Mouse (Mus musculus): ENCODE measurements around the gene Wdr91. TPM values are rescaled to one million over a fixed set of nuclear protein-coding genes. Genes with fewer than 3 reads are reported as not detected.

Wdr91 gene
- total and polyA plus RNA-seq, 2 experiments from 2014 or later: 14.6 to 37.3 TPM

DNA sequence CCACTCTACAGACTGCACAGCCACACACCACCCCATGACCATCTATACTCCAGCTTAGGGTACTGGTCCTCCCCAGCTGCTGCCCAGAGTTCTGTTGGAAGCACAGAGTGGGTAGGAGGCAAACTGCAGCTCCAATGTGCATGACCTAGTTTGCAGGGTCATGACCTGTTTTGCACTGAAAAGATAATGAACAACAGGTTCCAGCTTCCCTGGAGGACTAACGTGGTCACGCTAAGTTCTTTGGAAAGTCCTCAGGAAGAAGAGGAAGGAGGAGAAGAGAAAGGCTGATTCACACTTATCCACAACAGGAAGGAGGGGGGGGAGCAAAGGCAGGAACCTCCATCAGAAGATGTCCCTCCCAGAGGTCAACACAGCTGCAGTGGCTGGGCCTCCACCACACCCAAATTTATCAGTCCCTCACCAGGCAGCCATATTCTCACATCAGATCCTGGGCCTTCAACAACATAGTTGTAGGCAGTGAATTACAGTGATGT is 3.5 kb downstream of the Wdr91 start:
- no peak for TF ChIP-seq CTCF (IDR thresholded peaks at IDR 0.05; ENCODE audit: low read depth)
- 86% methylated on average over 2 of the region's 2 CpGs for WGBS
- no peak for ATAC-seq

DNA sequence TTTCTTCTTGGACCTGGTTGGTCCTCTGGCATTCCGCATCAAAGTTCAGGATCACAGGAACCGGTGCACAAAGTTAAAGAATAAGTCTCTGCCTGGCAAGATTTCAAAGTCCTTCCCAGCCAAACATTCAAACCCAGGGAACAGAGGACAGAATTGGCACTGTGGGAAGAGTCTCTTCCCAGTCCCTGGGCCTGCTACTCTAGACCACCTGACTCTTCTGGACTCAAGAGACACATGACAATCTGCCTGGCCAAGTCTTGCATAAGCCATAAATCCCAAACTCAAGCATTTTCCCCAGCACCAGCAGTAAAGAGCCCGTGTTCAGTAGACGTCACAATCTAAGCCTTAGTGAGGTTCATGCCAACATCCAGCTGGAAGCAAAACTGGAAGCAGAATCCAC is 4.0 kb downstream of the Wdr91 start:
- Histone ChIP-seq H3K4me2 (ENCODE audit: low read depth) (no peak overlapping the region), H3K9ac (no peak overlapping the region), H3K4me1 (ENCODE audit: insufficient read depth) (peaks cover 13% of the 10 kb centered on the region; the same call in 1 of the 2 replicates), H3K9me3 (ENCODE audit: low read length) (no peaks in the 10 kb centered on the region), H3K36me3 (ENCODE audit: insufficient read depth) (peaks cover 42% of the 10 kb centered on the region), H3K27ac (ENCODE audit: low read depth, low read length) (no peak overlapping the region), H3K27me3 (ENCODE audit: insufficient read depth, low read length) (no peaks in the 10 kb centered on the region), H3K4me3 (ENCODE audit: low read depth, low read length) (no peak overlapping the region)
- no peak for TF ChIP-seq CTCF (IDR thresholded peaks at IDR 0.05; ENCODE audit: low read depth)
- ATAC-seq: no peak
- no peak for DNase-seq
- 78% methylated on average over 4 of the region's 4 CpGs for WGBS

More for the DNA sequence above, 3.5 kb downstream of the Wdr91 start:
- H3K4me2 ChIP-seq (ENCODE audit: low read depth): no peak overlapping the region
- no peak overlapping the region for H3K4me3 ChIP-seq (ENCODE audit: low read depth, low read length)
- no peak for DNase-seq
- peaks cover 13% of the 10 kb centered on the region; the same call in 1 of the 2 replicates for H3K4me1 ChIP-seq (ENCODE audit: insufficient read depth)
- H3K36me3 ChIP-seq (ENCODE audit: insufficient read depth): peaks cover 38% of the 10 kb centered on the region
- H3K9ac ChIP-seq: no peak overlapping the region
- H3K27me3 ChIP-seq (ENCODE audit: insufficient read depth, low read length): no peaks in the 10 kb centered on the region
- H3K9me3 ChIP-seq (ENCODE audit: low read length): no peaks in the 10 kb centered on the region
- no peak overlapping the region for H3K27ac ChIP-seq (ENCODE audit: low read depth, low read length)

DNA sequence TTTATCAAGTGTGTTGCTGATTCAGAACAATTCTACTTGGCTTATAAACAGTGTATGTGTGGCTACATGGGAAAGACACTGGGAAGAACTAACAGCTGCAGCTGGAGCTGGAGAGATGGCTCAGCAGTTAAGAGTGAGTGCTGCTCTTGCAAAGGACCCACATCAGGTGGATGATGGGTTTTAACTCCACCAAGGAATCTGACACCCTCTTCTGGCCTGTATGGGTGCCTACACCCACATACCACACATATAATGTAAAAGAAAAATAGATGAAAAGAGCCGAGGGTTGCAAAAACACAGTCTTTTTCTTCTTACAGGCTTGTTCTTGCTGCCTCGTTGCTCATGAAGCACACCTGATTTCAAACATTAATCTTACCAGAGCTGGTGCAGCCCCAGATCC is 4.6 kb downstream of the Wdr91 start:
- no peak overlapping the region for H3K27ac ChIP-seq (ENCODE audit: low read depth, low read length)
- no peak for TF ChIP-seq CTCF (IDR thresholded peaks at IDR 0.05; ENCODE audit: low read depth)
- no peaks in the 10 kb centered on the region for H3K9me3 ChIP-seq (ENCODE audit: low read length)
- H3K9ac ChIP-seq: no peak overlapping the region
- DNase-seq: no peak
- ATAC-seq: no peak
- no peak overlapping the region for H3K4me2 ChIP-seq (ENCODE audit: low read depth)
- H3K27me3 ChIP-seq (ENCODE audit: insufficient read depth, low read length): no peaks in the 10 kb centered on the region
- WGBS: 77% methylated on average over 2 of the region's 2 CpGs
- H3K4me1 ChIP-seq (ENCODE audit: insufficient read depth): peaks cover 13% of the 10 kb centered on the region; the same call in 1 of the 2 replicates
- no peak overlapping the region for H3K4me3 ChIP-seq (ENCODE audit: low read depth, low read length)
- peaks cover 43% of the 10 kb centered on the region for H3K36me3 ChIP-seq (ENCODE audit: insufficient read depth)

DNA sequence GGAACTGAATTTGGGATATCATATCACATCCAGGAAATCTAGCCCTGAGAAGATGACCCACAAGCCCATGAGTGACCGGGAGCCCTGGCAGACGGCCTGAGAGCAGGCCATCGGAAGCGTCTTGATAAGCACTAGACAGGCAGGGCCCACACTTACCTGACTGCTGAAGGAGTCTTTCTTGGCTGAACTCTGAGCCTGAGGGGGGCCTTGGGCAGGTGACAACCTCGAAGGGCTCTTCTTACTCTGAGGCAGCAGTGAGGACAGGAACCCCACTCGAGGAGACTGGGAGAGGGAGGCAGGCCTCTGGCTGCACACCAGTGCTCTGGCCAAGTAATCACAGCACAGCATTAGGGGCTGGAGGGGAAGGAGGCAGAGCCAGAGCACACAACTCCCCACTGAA is 6.3 kb downstream of the Wdr91 start:
- ATAC-seq: no peak
- Histone ChIP-seq H3K4me1 (ENCODE audit: insufficient read depth) (peaks cover 6% of the 10 kb centered on the region; the same call in 1 of the 2 replicates), H3K4me3 (ENCODE audit: low read depth, low read length) (no peak overlapping the region), H3K9me3 (ENCODE audit: low read length) (no peaks in the 10 kb centered on the region), H3K36me3 (ENCODE audit: insufficient read depth) (peaks cover 52% of the 10 kb centered on the region), H3K27me3 (ENCODE audit: insufficient read depth, low read length) (no peaks in the 10 kb centered on the region), H3K27ac (ENCODE audit: low read depth, low read length) (no peak overlapping the region), H3K4me2 (ENCODE audit: low read depth) (no peak overlapping the region), H3K9ac (no peak overlapping the region)
- WGBS: 93% methylated on average over 6 of the region's 6 CpGs
- DNase-seq: no peak
- TF ChIP-seq CTCF (IDR thresholded peaks at IDR 0.05; ENCODE audit: low read depth): no peak

DNA sequence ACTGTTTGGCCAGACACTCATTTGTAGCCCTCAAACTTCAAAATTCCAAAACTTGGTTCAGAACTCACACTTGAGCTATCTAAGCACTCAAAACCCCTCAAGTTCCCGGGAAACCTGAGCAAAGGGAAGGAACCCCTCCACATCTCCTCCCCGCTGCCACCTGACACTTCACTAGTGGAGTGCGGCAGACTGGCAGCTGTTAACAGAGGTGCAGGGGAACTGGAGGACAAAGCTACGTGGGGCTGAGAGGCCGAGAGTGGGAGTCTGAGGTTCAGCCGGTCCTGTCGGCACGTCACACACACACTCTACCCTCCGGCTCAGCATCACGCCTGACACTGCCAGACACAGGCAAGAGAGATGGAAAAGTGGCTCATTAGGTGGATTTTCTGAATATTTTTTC is 6.8 kb downstream of the Wdr91 start:
- no peak overlapping the region for H3K4me2 ChIP-seq (ENCODE audit: low read depth)
- 85% methylated on average over 10 of the region's 10 CpGs for WGBS
- no peak overlapping the region for H3K9ac ChIP-seq
- ATAC-seq (no peak), DNase-seq (no peak)
- peaks cover under 1% of the 10 kb centered on the region; the same call in 1 of the 2 replicates for H3K4me1 ChIP-seq (ENCODE audit: insufficient read depth)
- no peak overlapping the region for H3K27ac ChIP-seq (ENCODE audit: low read depth, low read length)
- peaks cover 52% of the 10 kb centered on the region for H3K36me3 ChIP-seq (ENCODE audit: insufficient read depth)
- H3K4me3 ChIP-seq (ENCODE audit: low read depth, low read length): no peak overlapping the region
- H3K27me3 ChIP-seq (ENCODE audit: insufficient read depth, low read length): no peaks in the 10 kb centered on the region
- no peaks in the 10 kb centered on the region for H3K9me3 ChIP-seq (ENCODE audit: low read length)
- TF ChIP-seq CTCF (IDR thresholded peaks at IDR 0.05; ENCODE audit: low read depth): no peak

DNA sequence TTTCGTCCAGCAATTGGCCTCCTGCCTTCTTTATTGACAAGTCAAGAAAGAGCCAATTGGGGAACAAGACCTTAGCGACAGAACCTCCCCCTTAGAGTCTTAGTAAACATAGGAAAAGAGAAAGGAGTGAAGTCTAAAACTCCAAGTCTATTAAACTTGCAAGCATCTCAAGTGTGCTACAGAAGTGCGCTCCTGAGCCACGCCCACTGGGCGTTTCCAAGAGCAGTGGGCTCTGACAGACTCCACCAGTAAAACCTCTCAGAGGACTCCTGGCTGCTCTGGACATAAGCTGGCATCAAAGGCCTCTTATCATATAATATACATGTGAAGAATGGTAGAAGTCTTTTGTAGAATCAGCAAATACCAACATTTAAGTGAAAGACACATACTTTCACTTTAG is 7.2 kb downstream of the Wdr91 start:
- no peak overlapping the region for H3K9ac ChIP-seq
- H3K27me3 ChIP-seq (ENCODE audit: insufficient read depth, low read length): no peaks in the 10 kb centered on the region
- TF ChIP-seq CTCF (IDR thresholded peaks at IDR 0.05; ENCODE audit: low read depth): no peak
- H3K36me3 ChIP-seq (ENCODE audit: insufficient read depth): peaks cover 52% of the 10 kb centered on the region
- no peaks in the 10 kb centered on the region for H3K4me1 ChIP-seq (ENCODE audit: insufficient read depth)
- H3K27ac ChIP-seq (ENCODE audit: low read depth, low read length): no peak overlapping the region
- WGBS: 89% methylated on average over 5 of the region's 5 CpGs
- H3K4me3 ChIP-seq (ENCODE audit: low read depth, low read length): no peak overlapping the region
- H3K9me3 ChIP-seq (ENCODE audit: low read length): no peaks in the 10 kb centered on the region
- no peak overlapping the region for H3K4me2 ChIP-seq (ENCODE audit: low read depth)
- ATAC-seq (no peak), DNase-seq (no peak)

DNA sequence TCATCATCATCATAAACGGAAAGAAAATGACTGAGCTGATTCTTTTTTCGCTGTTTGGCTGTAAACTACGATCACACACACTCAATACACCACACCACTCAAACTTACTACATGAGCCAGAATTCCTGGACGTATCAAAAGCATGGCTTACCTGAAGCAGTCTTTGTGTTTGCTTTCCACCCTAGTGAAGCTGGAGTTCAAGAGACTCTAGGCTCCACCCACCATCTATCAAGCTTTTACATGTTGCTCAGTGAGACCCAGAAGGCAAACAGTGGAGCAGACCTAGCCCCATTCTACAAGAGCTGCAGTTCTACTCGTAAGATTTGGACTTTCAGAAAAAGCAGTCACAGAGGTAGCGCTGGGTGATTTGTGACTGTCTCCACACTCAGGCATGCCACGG is 8.1 kb downstream of the Wdr91 start:
- Histone ChIP-seq H3K4me1 (ENCODE audit: insufficient read depth) (no peaks in the 10 kb centered on the region), H3K27me3 (ENCODE audit: insufficient read depth, low read length) (no peaks in the 10 kb centered on the region), H3K4me2 (ENCODE audit: low read depth) (no peak overlapping the region), H3K36me3 (ENCODE audit: insufficient read depth) (peaks cover 56% of the 10 kb centered on the region), H3K4me3 (ENCODE audit: low read depth, low read length) (no peak overlapping the region), H3K27ac (ENCODE audit: low read depth, low read length) (no peak overlapping the region), H3K9me3 (ENCODE audit: low read length) (no peaks in the 10 kb centered on the region), H3K9ac (no peak overlapping the region)
- no peak for DNase-seq
- ATAC-seq: no peak
- TF ChIP-seq CTCF (IDR thresholded peaks at IDR 0.05; ENCODE audit: low read depth): no peak
- WGBS: 92% methylated on average over 7 of the region's 7 CpGs
